Mouse (Mus musculus): ENCODE data around the gene Gm6526. TPM values are rescaled to one million over a fixed set of nuclear protein-coding genes. Genes with fewer than 3 reads are reported as not detected.
"Not testable (repeated sequence)": the region's sequence is repeated elsewhere in the genome, so short reads cannot be mapped to it uniquely, and the experiment has no call there.

Gene Gm6526
- not detected for total RNA-seq (2021)
- long read RNA-seq, experiment 1 = 0 reads
- long read RNA-seq, experiment 2 = 0 reads

- DNase-seq (ENCODE audit: low spot score in 2 of 2) = not testable (repeated sequence)
Observed at GRCm38 (mm10) chr14:43747566-43747965, at the start of gene Gm6526. Gene Gm6526, plus strand, starts transcription at chr14:43747866.

- DNase-seq (ENCODE audit: low spot score in 2 of 2) = not testable (repeated sequence)
Observed at GRCm38 (mm10) chr14:43727385-43727784, 20.3 kb upstream of the Gm6526 start, which contains the start of gene Gm16506. Gene Gm16506, minus strand, starts transcription at chr14:43727485.

GRCm38 (mm10) chr14:43784645-43785044 lies 37.0 kb downstream of the Gm6526 start, which contains the start of gene Gm8180:
Gene Gm8180, minus strand, starts transcription at chr14:43784745.
- not testable (repeated sequence) for DNase-seq (ENCODE audit: low spot score in 2 of 2)

- DNase-seq (ENCODE audit: low spot score in 2 of 2) = not testable (repeated sequence)
Observed at GRCm38 (mm10) chr14:43793811-43794210, 46.1 kb downstream of the Gm6526 start.

GRCm38 (mm10) chr14:43796069-43796904 lies 48.6 kb downstream of the Gm6526 start:
- no peak for DNase-seq (ENCODE audit: low spot score in 2 of 2)

- DNase-seq (ENCODE audit: low spot score in 2 of 2) = not testable (repeated sequence)
Observed at GRCm38 (mm10) chr14:43796905-43797470, 49.3 kb downstream of the Gm6526 start.

GRCm38 (mm10) chr14:43804435-43804834 lies 56.8 kb downstream of the Gm6526 start:
- not testable (repeated sequence) for DNase-seq (ENCODE audit: low spot score in 2 of 2)

Other genes with a start within 250 kb of the Gm6526 start
- gene Gm5799, start 204.3 kb upstream of the Gm6526 start, total RNA-seq (2021) = under 1 TPM in 1 of 2 experiments, not detected in 1; 0.38 TPM
- not detected for gene Gm17654, start 168.7 kb upstream of the Gm6526 start, total RNA-seq (2021)
- gene Gm10375, start 139.9 kb upstream of the Gm6526 start, total RNA-seq (2021) = not detected
- not detected for gene Gm8165, start 70.7 kb upstream of the Gm6526 start, total RNA-seq (2021)
- gene Gm7324, start 50.0 kb upstream of the Gm6526 start, total RNA-seq (2021) = 1 to 10 TPM; 1.3 to 1.5 TPM
- not detected for gene Gm16506, start 20.4 kb upstream of the Gm6526 start, total RNA-seq (2021)
- gene Gm8180, start 36.9 kb downstream of the Gm6526 start, total RNA-seq (2021) = not detected
- not detected for gene Ear1, start 127.7 kb downstream of the Gm6526 start, total RNA-seq (2021)
- gene Ear10, start 175.7 kb downstream of the Gm6526 start, total RNA-seq (2021) = not detected
- gene Gm8113, start 177.5 kb downstream of the Gm6526 start, total RNA-seq (2021) = 1 to 10 TPM in 1 of 2 experiments, under 1 TPM in 1; 0.48 to 2.1 TPM
- gene Ang5, start 209.2 kb downstream of the Gm6526 start, total RNA-seq (2021) = not detected

All from adrenal gland, adult 18-20 months (tissue).